Mouse (Mus musculus) forebrain, embryonic 13.5 days (tissue): ENCODE measurements at regions not wholly inside any gene's neighbourhood (a gene's known extent, or its start where the extent isn't known, plus 50 kb on each side); places are given as distances from the start of the nearest gene placed in this dataset.

Source experiments
- ATAC-seq: fragments of 200-750 bp; cut with Nextera tagmentation; 2 replicates; pipeline ENCODE4 v1.8.0; 2017
- H3K27ac ChIP-seq: fragments of 300-500 bp; sonication (generic); 2 replicates; pipeline ENCODE4 v1.5.1; 2015; ENCODE audit warnings: inconsistent platforms, mild to moderate bottlenecking, moderate library complexity
- H3K27me3 ChIP-seq: fragments of 300-500 bp; sonication (generic); 2 replicates; pipeline ENCODE4 v1.6.1; 2015; ENCODE audit warnings: mild to moderate bottlenecking, inconsistent platforms
- H3K36me3 ChIP-seq: fragments of 300-500 bp; sonication (generic); 2 replicates; pipeline ENCODE4 v1.6.1; 2015; ENCODE audit warnings: mild to moderate bottlenecking, inconsistent platforms; ENCODE audit not compliant: poor library complexity, severe bottlenecking
- H3K4me1 ChIP-seq: fragments of 300-500 bp; sonication (generic); 2 replicates; pipeline ENCODE4 v1.6.1; 2015; ENCODE audit warnings: inconsistent platforms
- H3K4me2 ChIP-seq: fragments of 300-500 bp; sonication (generic); 2 replicates; pipeline ENCODE4 v1.6.1; 2015; ENCODE audit warnings: inconsistent platforms, mild to moderate bottlenecking, moderate library complexity
- H3K4me3 ChIP-seq: fragments of 300-500 bp; sonication (generic); 2 replicates; pipeline ENCODE4 v1.5.1; 2015; ENCODE audit warnings: mild to moderate bottlenecking, inconsistent platforms
- H3K9ac ChIP-seq: fragments of 300-500 bp; sonication (generic); 2 replicates; pipeline ENCODE4 v1.6.1; 2015; ENCODE audit warnings: mild to moderate bottlenecking, inconsistent platforms
- H3K9me3 ChIP-seq: fragments of 300-500 bp; sonication (generic); replicated peaks from 2 replicates; pipeline ENCODE4 v1.6.1; 2016; ENCODE audit warnings: inconsistent platforms
- WGBS: fragments of 180-500 bp; shearing (Covaris S2); methylation state at CpG from one replicate; pipeline ENCODE4 v1.1.7; 2015; 5-methylcytosine and 5-hydroxymethylcytosine counted together

DNA sequence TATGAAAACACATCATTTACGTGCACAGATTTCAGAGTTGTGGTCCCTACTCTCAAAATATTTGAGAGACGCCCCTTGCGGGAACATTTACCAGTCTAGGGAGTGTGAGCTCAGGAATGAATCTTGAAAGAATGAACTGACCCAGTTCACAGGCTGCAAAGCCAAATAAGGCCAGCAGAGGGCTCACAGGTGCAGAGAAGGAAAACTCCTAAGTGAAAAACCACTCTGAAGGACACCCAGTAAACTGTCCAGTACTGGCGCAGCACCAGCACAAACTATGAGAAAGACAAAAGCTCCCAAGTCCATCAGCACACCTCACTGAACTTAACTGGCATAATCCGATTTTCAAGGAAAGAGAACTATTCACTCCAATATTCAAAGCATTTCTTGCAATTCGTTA, 145.0 kb upstream of the Paip1 start:
- Histone ChIP-seq H3K36me3 (no peaks in the 10 kb centered on the region), H3K27ac (no peak overlapping the region), H3K4me2 (no peak overlapping the region), H3K9ac (no peak overlapping the region), H3K4me3 (no peak overlapping the region), H3K27me3 (no peaks in the 10 kb centered on the region), H3K4me1 (no peaks in the 10 kb centered on the region), H3K9me3 (no peaks in the 10 kb centered on the region)
- WGBS: 46% methylated on average over 6 of the region's 6 CpGs
- ATAC-seq: peak; percentile 77

- Histone ChIP-seq H3K4me1 (no peaks in the 10 kb centered on the region), H3K27ac (no peak overlapping the region), H3K9me3 (no peaks in the 10 kb centered on the region), H3K4me3 (no peak overlapping the region), H3K36me3 (no peaks in the 10 kb centered on the region), H3K4me2 (no peak overlapping the region), H3K27me3 (no peaks in the 10 kb centered on the region), H3K9ac (no peak overlapping the region)
- ATAC-seq: no peak
- WGBS: 88% methylated on average over 1 of the region's 1 CpGs
Measured at GRCm38 (mm10) chr13:119309238-119309637, 119.2 kb upstream of the Paip1 start.

- no peaks in the 10 kb centered on the region for H3K4me1 ChIP-seq
- H3K9ac ChIP-seq: no peak overlapping the region
- no peak overlapping the region for H3K4me3 ChIP-seq
- H3K27me3 ChIP-seq: no peaks in the 10 kb centered on the region
- no peak overlapping the region for H3K4me2 ChIP-seq
- WGBS: 92% methylated on average over 3 of the region's 3 CpGs
- no peak overlapping the region for H3K27ac ChIP-seq
- no peaks in the 10 kb centered on the region for H3K9me3 ChIP-seq
- no peak for ATAC-seq
- no peaks in the 10 kb centered on the region for H3K36me3 ChIP-seq
Measured at GRCm38 (mm10) chr13:119310013-119310412, 118.4 kb upstream of the Paip1 start.

- ATAC-seq: no peak
- 82% methylated on average over 3 of the region's 3 CpGs for WGBS
- Histone ChIP-seq H3K4me1 (no peaks in the 10 kb centered on the region), H3K9me3 (no peaks in the 10 kb centered on the region), H3K4me2 (no peak overlapping the region), H3K27me3 (no peaks in the 10 kb centered on the region), H3K4me3 (no peak overlapping the region), H3K9ac (no peak overlapping the region), H3K27ac (no peak overlapping the region), H3K36me3 (no peaks in the 10 kb centered on the region)
Measured at GRCm38 (mm10) chr13:119314356-119314755, 114.0 kb upstream of the Paip1 start.

DNA sequence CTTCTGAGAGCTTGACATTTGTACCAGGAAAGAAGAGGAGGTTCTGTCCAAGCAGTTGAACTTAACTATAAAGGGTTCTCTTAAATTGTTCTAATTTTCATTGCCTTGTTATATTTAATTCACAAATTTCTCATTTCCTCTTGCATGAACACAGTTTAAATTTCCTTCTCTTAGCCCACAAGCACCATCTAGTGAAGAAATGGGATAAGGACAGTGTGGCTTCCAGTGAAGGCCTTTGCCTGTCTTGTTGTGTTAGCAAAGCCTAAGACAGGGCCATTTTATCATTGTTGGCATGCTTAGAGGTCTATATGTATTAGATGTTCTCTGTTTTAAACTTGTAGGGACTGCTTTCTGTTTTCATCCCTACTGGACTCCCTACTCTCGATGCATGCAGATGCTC, 110.0 kb upstream of the Paip1 start:
- H3K27me3 ChIP-seq: no peaks in the 10 kb centered on the region
- 97% methylated on average over 1 of the region's 1 CpGs for WGBS
- H3K9ac ChIP-seq: no peak overlapping the region
- H3K4me3 ChIP-seq: no peak overlapping the region
- ATAC-seq: no peak
- H3K4me1 ChIP-seq: no peaks in the 10 kb centered on the region
- no peaks in the 10 kb centered on the region for H3K9me3 ChIP-seq
- no peak overlapping the region for H3K27ac ChIP-seq
- H3K36me3 ChIP-seq: no peaks in the 10 kb centered on the region
- H3K4me2 ChIP-seq: no peak overlapping the region

GRCm38 (mm10) chr13:119325510-119325909, 102.9 kb upstream of the Paip1 start:
- no peak for ATAC-seq
- no peaks in the 10 kb centered on the region for H3K27me3 ChIP-seq
- H3K4me1 ChIP-seq: no peaks in the 10 kb centered on the region
- no peak overlapping the region for H3K9ac ChIP-seq
- no peaks in the 10 kb centered on the region for H3K9me3 ChIP-seq
- no peaks in the 10 kb centered on the region for H3K36me3 ChIP-seq
- H3K27ac ChIP-seq: no peak overlapping the region
- no peak overlapping the region for H3K4me2 ChIP-seq
- 89% methylated on average over 2 of the region's 2 CpGs for WGBS
- H3K4me3 ChIP-seq: no peak overlapping the region

- H3K4me3 ChIP-seq: no peak overlapping the region
- ATAC-seq: no peak
- 85% methylated on average over 5 of the region's 5 CpGs for WGBS
- no peak overlapping the region for H3K27ac ChIP-seq
- no peak overlapping the region for H3K4me2 ChIP-seq
- no peaks in the 10 kb centered on the region for H3K4me1 ChIP-seq
- H3K27me3 ChIP-seq: no peaks in the 10 kb centered on the region
- H3K9me3 ChIP-seq: no peaks in the 10 kb centered on the region
- H3K9ac ChIP-seq: no peak overlapping the region
- no peaks in the 10 kb centered on the region for H3K36me3 ChIP-seq
Measured at GRCm38 (mm10) chr13:119326877-119327625, 101.3 kb upstream of the Paip1 start.

DNA sequence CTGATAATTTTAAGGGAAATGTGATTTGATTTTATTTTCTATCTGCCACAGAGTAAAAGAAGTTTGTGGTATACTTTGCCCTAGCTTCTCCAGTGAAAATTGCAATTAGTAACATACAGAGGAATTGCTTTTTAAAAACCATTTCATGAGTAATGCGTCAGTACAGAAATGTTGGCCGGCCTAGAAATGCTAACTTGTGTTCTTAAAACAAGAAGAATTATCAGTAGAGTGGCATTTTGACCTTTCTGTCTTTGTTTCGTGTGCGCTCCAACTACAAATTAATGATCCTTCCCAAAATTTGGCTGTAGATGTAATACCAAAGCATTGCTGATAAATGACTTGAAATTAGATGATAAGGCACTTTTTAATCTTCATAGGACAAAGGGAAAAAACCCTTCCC, 99.7 kb upstream of the Paip1 start:
- Histone ChIP-seq H3K36me3 (no peaks in the 10 kb centered on the region), H3K4me2 (no peak overlapping the region), H3K9me3 (no peaks in the 10 kb centered on the region), H3K4me3 (no peak overlapping the region), H3K27ac (no peak overlapping the region), H3K27me3 (no peaks in the 10 kb centered on the region), H3K4me1 (no peaks in the 10 kb centered on the region), H3K9ac (no peak overlapping the region)
- no peak for ATAC-seq
- WGBS: 95% methylated on average over 4 of the region's 4 CpGs

GRCm38 (mm10) chr13:119331815-119332214, 96.6 kb upstream of the Paip1 start:
- Histone ChIP-seq H3K36me3 (peaks cover 9% of the 10 kb centered on the region), H3K9me3 (no peaks in the 10 kb centered on the region), H3K4me3 (no peak overlapping the region), H3K4me1 (no peaks in the 10 kb centered on the region), H3K9ac (no peak overlapping the region), H3K27ac (no peak overlapping the region), H3K4me2 (no peak overlapping the region), H3K27me3 (no peaks in the 10 kb centered on the region)
- WGBS: 96% methylated on average over 3 of the region's 3 CpGs
- no peak for ATAC-seq

DNA sequence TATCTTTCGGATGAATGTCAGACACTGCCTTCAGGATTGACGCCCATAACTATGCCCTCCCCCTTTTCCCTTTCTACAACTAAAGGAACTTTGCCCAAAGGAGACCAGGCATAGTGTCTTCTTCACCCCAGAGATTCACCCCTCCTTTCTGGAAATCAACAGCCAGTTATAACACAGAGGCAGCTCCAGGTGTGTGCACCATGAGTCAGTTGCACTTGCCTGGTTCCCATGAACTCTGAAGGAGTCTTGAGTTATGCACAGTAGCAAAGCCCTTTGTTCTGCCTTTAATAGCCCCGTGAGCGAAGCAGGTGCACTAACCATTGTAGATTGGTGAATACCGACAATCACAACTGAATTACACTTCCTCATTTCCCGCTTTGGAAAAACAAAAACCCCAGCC, 94.5 kb upstream of the Paip1 start:
- Histone ChIP-seq H3K4me1 (no peaks in the 10 kb centered on the region), H3K4me2 (no peak overlapping the region), H3K9me3 (no peaks in the 10 kb centered on the region), H3K27me3 (no peaks in the 10 kb centered on the region), H3K9ac (no peak overlapping the region), H3K27ac (no peak overlapping the region), H3K36me3 (peaks cover 21% of the 10 kb centered on the region), H3K4me3 (no peak overlapping the region)
- 81% methylated on average over 6 of the region's 6 CpGs for WGBS
- ATAC-seq: 0 out of 2 replicates have a peak, but pooled peaks have one; percentile 10

- Histone ChIP-seq H3K27me3 (no peaks in the 10 kb centered on the region), H3K9ac (no peak overlapping the region), H3K4me1 (no peaks in the 10 kb centered on the region), H3K36me3 (peaks cover 21% of the 10 kb centered on the region), H3K4me3 (no peak overlapping the region), H3K27ac (no peak overlapping the region), H3K4me2 (no peak overlapping the region), H3K9me3 (no peaks in the 10 kb centered on the region)
- WGBS: 92% methylated on average over 5 of the region's 5 CpGs
- ATAC-seq: no peak
Measured at GRCm38 (mm10) chr13:119337861-119338260, 90.5 kb upstream of the Paip1 start.

GRCm38 (mm10) chr13:119339016-119339415, 89.4 kb upstream of the Paip1 start:
- Histone ChIP-seq H3K9me3 (no peaks in the 10 kb centered on the region), H3K27ac (no peak overlapping the region), H3K4me3 (no peak overlapping the region), H3K36me3 (peaks cover 21% of the 10 kb centered on the region), H3K4me2 (no peak overlapping the region), H3K9ac (no peak overlapping the region), H3K4me1 (no peaks in the 10 kb centered on the region), H3K27me3 (no peaks in the 10 kb centered on the region)
- ATAC-seq: no peak
- 78% methylated on average over 5 of the region's 5 CpGs for WGBS

- Histone ChIP-seq H3K27ac (no peak overlapping the region), H3K27me3 (no peaks in the 10 kb centered on the region), H3K9me3 (no peaks in the 10 kb centered on the region), H3K4me1 (no peaks in the 10 kb centered on the region), H3K4me2 (no peak overlapping the region), H3K9ac (no peak overlapping the region), H3K36me3 (peaks cover 21% of the 10 kb centered on the region), H3K4me3 (no peak overlapping the region)
- 95% methylated on average over 11 of the region's 11 CpGs for whole genome bisulfite sequencing
- ATAC-seq: no peak
Measured at GRCm38 (mm10) chr13:119339762-119340161, 88.6 kb upstream of the Paip1 start.
